Mouse (Mus musculus) gastrocnemius, adult 2 months (tissue): Measurements from ENCODE around the gene Atg5. TPM values are rescaled to one million over a fixed set of nuclear protein-coding genes. Genes with fewer than 3 reads are reported as not detected.

Experiments
- DNase-seq: peaks from one replicate; pipeline ENCODE4 v3.0.0; 2022
- H3K27ac ChIP-seq: fragments of 200-600 bp; 2 replicates; pipeline ENCODE4 v1.8.1; 2022; ENCODE audit warnings: mild to moderate bottlenecking
- H3K4me3 ChIP-seq: fragments of 200-600 bp; 2 replicates; pipeline ENCODE4 v1.8.1; 2022; ENCODE audit warnings: mild to moderate bottlenecking, moderate library complexity
- CTCF ChIP-seq: fragments of 200-600 bp; IDR thresholded peaks from 2 replicates; pipeline ENCODE4 v1.8.1; 2022; ENCODE audit warnings: antibody characterized with exemption, mild to moderate bottlenecking, moderate library complexity
- intact Hi-C: fragments of 180-260 bp; cut with DNase I; formaldehyde crosslinking; loops from one replicate; pipeline ENCODE4 v1.15.1; 2025
- total RNA-seq, 2 experiments: library from RNA; stranded (reverse); gene quantifications; 2 replicates each; pipeline ENCODE4 v1.2.3; 2021

The Atg5 gene
- total RNA-seq, 2 experiments from 2014 or later, result 9.6 to 12.4 TPM

- no peak for DNase-seq
- H3K27ac ChIP-seq, result no peak overlapping the region
- intact Hi-C loops, result no loop called here
- H3K4me3 ChIP-seq, result no peak overlapping the region
- TF ChIP-seq CTCF, result no peak
These were observed 73.8 kb downstream of the Atg5 start for GRCm38 (mm10) chr10:44341826-44342521.

- Histone ChIP-seq H3K4me3 (no peak overlapping the region), H3K27ac (no peak overlapping the region)
- intact Hi-C loops, result no loop called here
- no peak for DNase-seq
- TF ChIP-seq CTCF, result no peak
These were observed 75.2 kb downstream of the Atg5 start for GRCm38 (mm10) chr10:44343351-44343750.

GRCm38 (mm10) chr10:44347549-44348172 is 79.5 kb downstream of the Atg5 start:
- Histone ChIP-seq H3K4me3 (no peak overlapping the region), H3K27ac (no peak overlapping the region)
- intact Hi-C loops, result no loop called here
- no peak for TF ChIP-seq CTCF
- no peak for DNase-seq

GRCm38 (mm10) chr10:44348474-44349415 is 80.6 kb downstream of the Atg5 start:
- TF ChIP-seq CTCF, result no peak
- H3K27ac ChIP-seq, result no peak overlapping the region
- no peak for DNase-seq
- intact Hi-C loops, result no loop called here
- H3K4me3 ChIP-seq, result no peak overlapping the region

GRCm38 (mm10) chr10:44353467-44353866 is 85.3 kb downstream of the Atg5 start:
- Histone ChIP-seq H3K27ac (no peak overlapping the region), H3K4me3 (no peak overlapping the region)
- no peak for TF ChIP-seq CTCF
- no peak for DNase-seq
- intact Hi-C loops, result no loop called here

GRCm38 (mm10) chr10:44354393-44354792 is 86.2 kb downstream of the Atg5 start:
- TF ChIP-seq CTCF, result no peak
- intact Hi-C loops, result no loop called here
- H3K4me3 ChIP-seq, result no peak overlapping the region
- no peak for DNase-seq
- no peak overlapping the region for H3K27ac ChIP-seq

GRCm38 (mm10) chr10:44355216-44355615 is 87.1 kb downstream of the Atg5 start:
- no peak for DNase-seq
- TF ChIP-seq CTCF, result no peak
- no peak overlapping the region for H3K4me3 ChIP-seq
- intact Hi-C loops, result no loop called here
- H3K27ac ChIP-seq, result no peak overlapping the region

GRCm38 (mm10) chr10:44356625-44357024 is 88.5 kb downstream of the Atg5 start:
- Histone ChIP-seq H3K27ac (no peak overlapping the region), H3K4me3 (no peak overlapping the region)
- TF ChIP-seq CTCF, result no peak
- intact Hi-C loops, result no loop called here
- no peak for DNase-seq

GRCm38 (mm10) chr10:44357316-44357715 is 89.2 kb downstream of the Atg5 start:
- DNase-seq, result no peak
- intact Hi-C loops, result no loop called here
- Histone ChIP-seq H3K4me3 (no peak overlapping the region), H3K27ac (no peak overlapping the region)
- TF ChIP-seq CTCF, result no peak

GRCm38 (mm10) chr10:44358816-44359215 is 90.7 kb downstream of the Atg5 start:
- intact Hi-C loops, result no loop called here
- no peak for DNase-seq
- no peak for TF ChIP-seq CTCF
- H3K4me3 ChIP-seq, result no peak overlapping the region
- no peak overlapping the region for H3K27ac ChIP-seq

GRCm38 (mm10) chr10:44360632-44361031 is 92.5 kb downstream of the Atg5 start:
- Histone ChIP-seq H3K4me3 (no peak overlapping the region), H3K27ac (no peak overlapping the region)
- TF ChIP-seq CTCF, result no peak
- no peak for DNase-seq
- intact Hi-C loops, result no loop called here

- Histone ChIP-seq H3K4me3 (no peak overlapping the region), H3K27ac (no peak overlapping the region)
- no peak for DNase-seq
- no peak for TF ChIP-seq CTCF
- intact Hi-C loops, result no loop called here
These were observed 94.3 kb downstream of the Atg5 start for GRCm38 (mm10) chr10:44362435-44362834.

- Histone ChIP-seq H3K27ac (no peak overlapping the region), H3K4me3 (no peak overlapping the region)
- no peak for TF ChIP-seq CTCF
- intact Hi-C loops, result no loop called here
- no peak for DNase-seq
These were observed 94.7 kb downstream of the Atg5 start for GRCm38 (mm10) chr10:44362846-44363245.
